Mouse (Mus musculus): ENCODE measurements around the gene Slc6a5.

GRCm38 (mm10) chr7:49922928-49923327 lies 13.0 kb downstream of the Slc6a5 start:
- TF ChIP-seq CTCF (IDR thresholded peaks at IDR 0.05) (no peak), EP300 (IDR thresholded peaks at IDR 0.05) (no peak)
